Mouse (Mus musculus) cerebellum, adult (tissue): Measurements from ENCODE around the gene Psma1.

ENCODE experiments used
- ATAC-seq: cut with Nextera tagmentation; 2 replicates; pipeline ENCODE4 v1.9.2; 2017; ENCODE audit warnings: mild to moderate bottlenecking, moderate library complexity, mixed read lengths; ENCODE audit not compliant: insufficient number of reproducible peaks, low FRiP score, low TSS enrichment

Psma1 gene

GRCm38 (mm10) chr7:114281671-114282070 is 5.8 kb upstream of the Psma1 start:
- ATAC-seq, result 0 out of 2 replicates have a peak, but pooled peaks have one; percentile 40

- ATAC-seq, result no peak; the same call in 1 of the 2 replicates
Measured at GRCm38 (mm10) chr7:114275372-114276004, 430 bp downstream of the Psma1 start.

GRCm38 (mm10) chr7:114268446-114268845 is 7.5 kb downstream of the Psma1 start:
- no peak for ATAC-seq

- ATAC-seq, result peak; percentile 97
Measured at GRCm38 (mm10) chr7:114253885-114254833, 21.8 kb downstream of the Psma1 start, which contains the start of gene Copb1. Gene Copb1, minus strand, starts transcription at chr7:114254711.

- ATAC-seq, result no peak
Measured at GRCm38 (mm10) chr7:114251684-114252083, 24.2 kb downstream of the Psma1 start.

GRCm38 (mm10) chr7:114233980-114234379 is 41.9 kb downstream of the Psma1 start:
- ATAC-seq, result no peak

- ATAC-seq, result no peak
Measured at GRCm38 (mm10) chr7:114232982-114233381, 42.9 kb downstream of the Psma1 start.

GRCm38 (mm10) chr7:114231857-114232256 is 44.1 kb downstream of the Psma1 start:
- ATAC-seq, result no peak

- no peak for ATAC-seq
Measured at GRCm38 (mm10) chr7:114226521-114226920, 49.4 kb downstream of the Psma1 start.

- no peak for ATAC-seq
Measured at GRCm38 (mm10) chr7:114220433-114220832, 55.5 kb downstream of the Psma1 start.

GRCm38 (mm10) chr7:114216908-114217307 is 59.0 kb downstream of the Psma1 start:
- no peak for ATAC-seq
